40 mouse cellular contexts compared by ENCODE assay signal in genomic region chr13:59800077-59800476, GRCm38 (mm10). TPM values are rescaled to one million over a fixed set of nuclear protein-coding genes. Genes with fewer than 3 reads are reported as not detected.
"Had no signal": no experiment of that assay in that cellular context is flagged by ENCODE, and none has a peak within 500 bp of the region (broad histone marks: within the 10 kb centered on the region; RNA-seq: fewer than 3 reads in every experiment).

No protein-coding gene starts in this region.

- ATAC-seq: hindbrain, postnatal 0 days; intestine, embryonic 16.5 days had no signal

- H3K9me3 ChIP-seq: heart, embryonic 13.5 days; heart, embryonic 15.5 days; hindbrain, embryonic 13.5 days; hindbrain, embryonic 15.5 days; kidney, embryonic 15.5 days; limb, embryonic 13.5 days; limb, embryonic 15.5 days had no signal

- H3K4me1 ChIP-seq: heart, embryonic 13.5 days; heart, embryonic 15.5 days; hindbrain, embryonic 13.5 days; hindbrain, embryonic 15.5 days; kidney, embryonic 15.5 days; limb, embryonic 13.5 days; limb, embryonic 15.5 days had no signal

- H3K27ac ChIP-seq: heart, adult 2 months; heart, embryonic 13.5 days; hindbrain, embryonic 13.5 days; hindbrain, embryonic 15.5 days; hindbrain, postnatal 0 days; kidney, embryonic 15.5 days; kidney, postnatal 0 days; limb, embryonic 13.5 days; limb, embryonic 15.5 days had no signal

- H3K27me3 ChIP-seq: heart, embryonic 13.5 days; heart, embryonic 15.5 days; hindbrain, embryonic 13.5 days; hindbrain, embryonic 15.5 days; kidney, embryonic 15.5 days; limb, embryonic 13.5 days; limb, embryonic 15.5 days had no signal

- DNase-seq: gastrocnemius, postnatal 25 days; heart, adult 11 months; heart, adult 2 months; heart, postnatal 14 days; heart, postnatal 36 days; kidney, adult 11 months; kidney, adult 2 months; kidney, adult 9 months; kidney, postnatal 14 days; kidney, postnatal 36 days; layer of hippocampus, adult 9-11 months; layer of hippocampus, postnatal 36 days; left cerebral cortex, postnatal 4 days had no signal

- H3K9ac ChIP-seq: heart, embryonic 13.5 days; heart, embryonic 15.5 days; hindbrain, embryonic 13.5 days; hindbrain, embryonic 15.5 days; kidney, embryonic 15.5 days; limb, embryonic 13.5 days; limb, embryonic 15.5 days; liver, embryonic 14.5 days had no signal

- H3K4me3 ChIP-seq: heart, adult 2 months; heart, embryonic 13.5 days; heart, embryonic 15.5 days; hindbrain, embryonic 13.5 days; hindbrain, embryonic 15.5 days; kidney, embryonic 15.5 days; limb, embryonic 13.5 days; limb, embryonic 15.5 days had no signal

- H3K4me2 ChIP-seq: heart, embryonic 11.5 days; heart, embryonic 13.5 days; heart, embryonic 15.5 days; hindbrain, embryonic 13.5 days; hindbrain, embryonic 15.5 days; kidney, embryonic 15.5 days; limb, embryonic 13.5 days; limb, embryonic 15.5 days had no signal

RNA-seq across cellular contexts. Expression of gene Gm49354, which starts 18.0 kb away (rescaled TPM):
- total RNA-seq: gastrocnemius, adult 18-20 months; gastrocnemius, adult 8-10 months; gastrocnemius, postnatal 25 days; gastrocnemius, postnatal 4 days; heart, adult 2 months; heart, postnatal 14 days; heart, postnatal 36 days; hindbrain, postnatal 0 days; layer of hippocampus, adult 18-20 months; layer of hippocampus, adult 8-10 months; layer of hippocampus, postnatal 14 days; layer of hippocampus, postnatal 36 days; left cerebral cortex, adult 18-20 months; left cerebral cortex, adult 8-10 months; left cerebral cortex, postnatal 10 days; left cerebral cortex, postnatal 25 days; left cerebral cortex, postnatal 4 days had no signal
- polyA plus RNA-seq: heart, adult 2 months; heart, embryonic 11.5 days; heart, embryonic 13.5 days; heart, embryonic 15.5 days; heart, postnatal 0 days; hindbrain, embryonic 11.5 days; hindbrain, embryonic 13.5 days; hindbrain, embryonic 15.5 days; hindbrain, postnatal 0 days; intestine, embryonic 14.5 days; intestine, embryonic 16.5 days; kidney, adult 2 months; kidney, embryonic 15.5 days; kidney, postnatal 0 days; large intestine, adult 2 months; limb, embryonic 11.5 days; limb, embryonic 13.5 days; limb, embryonic 15.5 days had no signal

RNA-seq across cellular contexts. Expression of gene 1700014D04Rik, which starts 53.5 kb away (rescaled TPM):
- total RNA-seq: gastrocnemius, adult 18-20 months; gastrocnemius, postnatal 4 days; heart, adult 2 months; heart, postnatal 14 days; heart, postnatal 36 days had no signal
- polyA plus RNA-seq: heart, adult 2 months; heart, embryonic 11.5 days; heart, embryonic 13.5 days; heart, postnatal 0 days; hindbrain, embryonic 13.5 days; intestine, embryonic 14.5 days; intestine, embryonic 16.5 days; kidney, embryonic 15.5 days; kidney, postnatal 0 days; large intestine, adult 2 months; limb, embryonic 11.5 days; limb, embryonic 15.5 days had no signal
